Mouse (Mus musculus) urinary bladder, postnatal 14 days (tissue): Measurements from ENCODE around the gene Rcor1.
A peak's percentile ranks its signal among the peaks of the same experiment; 100 is the strongest.

Experiments used
- DNase-seq: peaks from one replicate; pipeline ENCODE4 v3.0.0; 2021; ENCODE audit warnings: low spot score

Rcor1 gene

GRCm38 (mm10) chr12:111021138-111021537, 18.0 kb upstream of the Rcor1 start:
- no peak for DNase-seq

- DNase-seq = no peak
Observed at GRCm38 (mm10) chr12:111021577-111021976, 17.6 kb upstream of the Rcor1 start.

DNA sequence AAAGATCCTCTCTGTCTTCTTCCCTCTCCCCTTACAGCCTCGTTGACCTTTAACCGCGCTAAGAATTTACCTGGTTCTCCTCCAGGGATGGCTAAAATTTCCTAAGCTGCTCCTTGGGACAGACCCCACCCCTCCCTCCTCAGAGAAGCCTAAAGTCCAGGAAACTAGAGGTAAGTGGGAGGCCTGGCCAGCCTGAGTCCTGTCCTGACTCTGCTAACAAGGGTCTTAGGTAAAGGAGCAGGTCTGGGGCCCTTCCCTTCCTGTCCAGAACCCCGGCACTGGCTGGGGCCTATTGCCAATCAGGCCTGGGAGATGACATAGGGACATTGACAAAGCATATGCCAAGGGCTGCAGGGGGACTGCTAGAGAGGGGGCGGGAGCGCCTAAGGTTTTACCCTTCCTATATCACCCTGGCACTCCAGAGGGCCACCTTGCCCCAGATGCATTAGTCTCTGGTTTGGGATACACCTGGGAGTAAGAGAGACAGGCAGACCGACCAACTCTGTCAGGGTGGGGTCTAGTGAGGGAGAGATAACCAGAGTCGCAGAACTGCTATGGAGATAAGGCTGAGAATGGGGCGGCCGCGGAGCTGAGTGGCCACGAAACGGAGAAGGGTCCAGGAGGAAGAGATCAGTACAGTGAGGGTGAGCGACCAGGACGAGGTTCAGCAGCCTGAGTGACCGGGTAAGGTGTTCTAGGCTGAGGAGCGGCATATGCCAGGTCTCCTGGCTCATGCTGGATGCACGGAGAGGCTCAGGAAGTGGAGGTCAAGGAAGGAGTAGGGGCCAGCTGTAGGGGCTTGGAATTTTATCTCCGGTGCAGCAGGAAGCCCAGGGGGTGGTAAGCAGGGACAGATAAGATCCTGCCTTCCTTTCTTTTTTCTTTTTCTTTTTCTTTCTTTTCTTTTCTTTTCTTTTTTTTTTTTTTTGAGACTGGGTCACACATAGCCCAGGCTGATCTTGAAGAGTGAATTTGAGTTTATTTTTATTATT, 10.7 kb upstream of the Rcor1 start:
- DNase-seq = no peak

DNA sequence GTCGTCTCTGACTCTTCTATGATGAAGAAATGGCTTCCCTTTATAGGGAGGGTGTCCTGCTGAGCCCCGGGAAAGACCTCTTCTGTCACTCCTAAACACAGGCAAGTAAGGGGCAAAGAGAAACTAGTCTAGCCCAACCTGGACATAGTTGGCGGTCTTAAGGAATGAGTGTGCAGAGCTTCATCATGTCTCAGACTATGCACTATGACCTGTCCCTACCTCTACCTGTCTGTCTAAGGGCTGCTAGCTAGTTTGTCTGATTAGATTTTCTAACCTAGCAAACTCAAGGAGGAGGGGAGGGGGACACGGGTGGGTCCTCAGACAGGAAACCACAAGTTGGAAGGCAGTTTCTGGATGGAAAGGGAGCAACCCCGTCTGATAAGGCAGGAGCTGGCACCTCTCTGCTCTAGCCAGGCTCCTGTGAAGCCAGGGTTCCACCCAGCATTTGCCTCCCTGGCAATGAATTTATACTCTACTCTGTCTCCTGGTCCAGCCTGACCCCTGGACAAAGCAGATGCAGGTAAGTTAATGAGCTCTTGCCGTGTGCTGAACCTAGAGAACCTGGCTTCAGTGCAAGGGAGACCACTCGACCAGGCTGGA, 9.8 kb upstream of the Rcor1 start:
- DNase-seq = no peak

- no peak for DNase-seq
Observed at GRCm38 (mm10) chr12:111032839-111033238, 6.3 kb upstream of the Rcor1 start.

GRCm38 (mm10) chr12:111035182-111035824, 3.8 kb upstream of the Rcor1 start:
- DNase-seq = peak; percentile 22

DNA sequence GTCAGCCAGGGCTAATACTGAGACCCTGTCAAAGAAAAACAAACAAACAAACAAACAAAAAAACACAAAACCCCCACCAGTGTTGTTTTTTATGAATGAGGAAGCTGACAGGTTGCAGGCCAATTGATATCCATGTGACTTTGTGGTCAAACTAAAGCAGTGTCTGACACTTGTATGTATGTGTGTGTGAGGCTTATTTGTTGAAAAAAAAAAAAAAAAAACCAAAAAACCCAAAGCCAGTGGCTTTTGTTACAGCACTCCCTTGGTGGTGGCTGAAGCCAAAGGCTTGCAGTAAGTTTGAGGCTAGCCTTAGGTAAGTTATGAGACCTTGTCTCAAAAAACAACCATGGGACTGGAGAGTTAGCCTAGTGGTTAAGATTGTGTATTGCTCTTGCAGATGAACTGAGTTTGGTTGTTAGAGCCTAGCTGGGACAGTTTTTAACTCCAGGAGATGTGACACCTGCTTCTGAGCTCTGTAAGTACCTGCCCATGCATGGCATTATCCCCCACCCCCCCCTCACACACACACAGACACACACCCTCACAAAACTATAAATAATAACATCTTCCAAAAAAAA, 2.9 kb upstream of the Rcor1 start:
- no peak for DNase-seq

- peak; percentile 21 for DNase-seq
Observed at GRCm38 (mm10) chr12:111037241-111038180, 1.6 kb upstream of the Rcor1 start.

GRCm38 (mm10) chr12:111038231-111038975, 748 bp upstream of the Rcor1 start:
- peak; percentile 82 for DNase-seq

- peak; percentile 51 for DNase-seq
Observed at GRCm38 (mm10) chr12:111039771-111040530, 800 bp downstream of the Rcor1 start.

- DNase-seq = no peak
Observed at GRCm38 (mm10) chr12:111040531-111040860, 1.3 kb downstream of the Rcor1 start.

- peak; percentile 26 for DNase-seq
Observed at GRCm38 (mm10) chr12:111041196-111041595, 2.0 kb downstream of the Rcor1 start.

DNA sequence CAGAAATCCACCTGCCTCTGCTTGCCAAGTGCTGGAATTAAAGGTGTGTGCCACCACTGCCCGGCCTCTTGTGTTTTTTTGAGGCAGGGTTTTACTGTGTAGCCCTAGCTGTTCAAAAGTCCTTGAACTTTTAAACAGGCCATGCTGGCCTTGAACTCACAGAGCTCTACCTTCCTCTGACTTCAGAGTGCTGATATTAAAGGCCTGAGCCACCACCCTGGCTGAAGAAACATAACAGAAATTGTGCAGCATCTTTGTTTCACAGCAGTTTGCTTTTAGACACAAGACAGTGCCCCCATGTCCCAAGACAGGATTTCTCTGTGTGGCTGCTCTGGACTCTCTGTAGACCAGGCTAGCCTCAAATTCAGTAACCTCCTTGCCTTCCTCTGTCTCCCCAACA, 3.2 kb downstream of the Rcor1 start:
- no peak for DNase-seq

- no peak for DNase-seq
Observed at GRCm38 (mm10) chr12:111044880-111045279, 5.7 kb downstream of the Rcor1 start.

DNA sequence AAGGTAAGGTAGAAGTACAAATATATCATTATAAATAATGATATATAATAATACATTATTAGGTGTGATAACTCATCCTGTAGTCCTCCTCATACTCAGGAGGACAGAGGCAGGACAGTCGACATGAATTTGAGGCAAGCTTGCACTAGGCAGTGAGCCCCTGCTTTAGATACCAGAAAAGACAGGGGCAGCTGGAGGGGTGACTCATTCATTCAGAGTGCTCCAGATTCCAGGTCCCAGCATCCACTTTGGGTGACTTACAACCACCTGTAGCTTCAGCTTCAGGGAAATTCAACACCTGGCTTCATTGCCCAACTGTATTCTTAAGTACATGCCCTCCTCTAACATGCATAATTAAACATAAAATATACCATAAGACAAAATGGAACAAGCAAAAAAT, 7.7 kb downstream of the Rcor1 start:
- DNase-seq = no peak

GRCm38 (mm10) chr12:111048201-111048600, 9.1 kb downstream of the Rcor1 start:
- DNase-seq = no peak

DNA sequence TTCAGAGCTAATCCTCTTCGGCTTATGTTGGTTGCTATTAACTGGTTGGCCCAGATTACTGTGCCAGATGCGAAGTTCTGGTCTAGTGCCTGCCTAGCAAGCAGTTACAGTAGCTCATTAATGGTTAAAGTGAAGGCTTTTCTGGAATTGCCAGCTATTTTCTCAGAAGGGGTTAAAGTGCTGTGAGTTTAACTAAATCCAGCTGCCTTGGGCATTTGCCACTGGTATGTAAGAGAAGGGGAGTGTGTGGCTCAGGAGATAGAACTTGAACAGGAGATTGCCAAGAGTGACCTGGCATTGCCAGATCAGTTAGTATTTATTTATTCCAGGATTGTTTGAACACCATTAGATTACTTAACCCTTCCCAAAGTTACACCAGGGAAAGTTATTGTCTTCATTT, 11.1 kb downstream of the Rcor1 start:
- no peak for DNase-seq

DNA sequence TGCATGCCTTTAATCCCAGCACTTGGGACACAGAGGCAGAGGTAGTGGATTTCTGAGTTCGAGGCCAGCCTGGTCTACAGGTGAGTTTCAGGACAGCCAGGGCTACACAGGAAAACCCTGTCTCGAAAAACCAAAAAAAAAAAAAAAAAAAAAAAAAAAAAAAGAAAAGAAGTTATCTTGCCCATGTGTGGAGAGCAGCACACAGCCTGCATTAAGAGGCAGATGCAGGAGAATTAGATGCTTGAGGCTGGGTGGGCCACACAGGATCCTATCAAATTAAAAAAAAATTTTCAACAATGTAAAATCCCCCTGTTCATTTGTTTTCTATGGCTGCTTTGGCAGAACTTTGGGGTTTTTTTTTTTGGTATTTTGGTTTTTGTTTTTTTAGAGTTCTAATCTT, 24.2 kb downstream of the Rcor1 start:
- no peak for DNase-seq

GRCm38 (mm10) chr12:111064220-111064619, 25.1 kb downstream of the Rcor1 start:
- no peak for DNase-seq

DNA sequence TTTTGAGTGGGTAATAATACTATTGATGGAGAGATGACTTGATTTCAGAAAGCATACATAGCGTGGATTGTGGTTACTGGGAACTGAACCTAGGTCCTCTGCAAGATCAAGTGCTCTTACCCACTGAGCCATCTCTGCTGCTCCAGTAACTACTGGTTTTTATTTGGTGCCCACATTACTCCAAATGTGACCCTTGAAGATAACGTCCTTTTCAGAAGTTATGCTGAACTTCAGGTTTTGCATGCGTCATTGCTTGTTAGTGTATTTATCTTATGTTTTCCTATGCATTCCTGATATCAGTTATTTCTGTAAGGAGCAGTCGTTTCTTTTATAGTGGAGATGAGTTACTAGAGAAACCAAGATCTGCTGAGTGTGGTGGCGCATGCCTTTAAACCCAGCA, 26.2 kb downstream of the Rcor1 start:
- DNase-seq = no peak
